Mouse (Mus musculus) mouse trophoblast stem cell (cell line): ENCODE results near the gene Erv3.

Source experiments
- in situ Hi-C, 2 experiments: fragments of 300-500 bp; cut with MseI, MboI; formaldehyde crosslinking; loops; 2 replicates in 1 of 2; 3 replicates in 1 of 2; pipeline ENCODE4 v1.15.1; 2025

Gene Erv3

DNA sequence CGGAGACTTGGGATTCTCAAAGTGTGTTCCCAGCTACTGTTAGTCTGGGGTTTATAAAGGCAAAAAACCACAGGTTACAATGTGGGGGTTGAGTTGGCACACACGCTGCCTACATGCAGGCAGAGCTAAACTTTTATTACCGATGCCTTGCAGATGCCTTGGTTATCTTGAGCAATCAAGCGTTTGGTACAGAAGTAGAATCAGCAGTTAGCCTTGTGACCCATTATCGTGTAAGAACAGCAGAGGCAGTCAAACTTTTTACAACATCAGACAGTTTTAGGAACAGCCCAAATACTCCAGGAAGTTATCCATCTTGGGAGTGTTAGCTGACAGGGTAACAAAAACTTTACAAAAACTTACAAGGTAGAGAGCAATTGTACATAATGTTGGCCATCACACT, at the start of gene Erv3:
Gene Erv3, minus strand, starts transcription at position 27 of the 400 bp plus-strand sequence.
- in situ Hi-C loops: no loop called here

DNA sequence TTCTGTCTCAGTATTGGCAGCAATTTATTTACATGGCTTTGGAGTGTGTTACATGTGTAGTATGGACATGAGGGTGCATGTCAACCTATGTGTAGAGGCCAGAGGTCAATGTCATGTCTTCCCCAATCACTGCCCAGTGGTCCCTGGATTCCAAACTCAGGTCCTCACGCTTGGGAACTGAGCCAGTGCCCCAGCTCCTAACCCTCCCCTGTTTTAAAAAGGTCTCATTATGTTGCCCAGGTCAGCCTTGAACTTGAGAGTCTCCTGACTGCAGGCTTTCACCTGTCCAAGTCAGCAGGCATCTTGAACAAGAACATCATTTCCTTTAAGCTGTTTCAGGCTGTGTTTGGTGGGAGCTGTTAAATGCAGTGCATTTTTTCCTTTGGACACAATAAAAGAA, 49.4 kb upstream of the Erv3 start:
- in situ Hi-C loops: no loop called here

DNA sequence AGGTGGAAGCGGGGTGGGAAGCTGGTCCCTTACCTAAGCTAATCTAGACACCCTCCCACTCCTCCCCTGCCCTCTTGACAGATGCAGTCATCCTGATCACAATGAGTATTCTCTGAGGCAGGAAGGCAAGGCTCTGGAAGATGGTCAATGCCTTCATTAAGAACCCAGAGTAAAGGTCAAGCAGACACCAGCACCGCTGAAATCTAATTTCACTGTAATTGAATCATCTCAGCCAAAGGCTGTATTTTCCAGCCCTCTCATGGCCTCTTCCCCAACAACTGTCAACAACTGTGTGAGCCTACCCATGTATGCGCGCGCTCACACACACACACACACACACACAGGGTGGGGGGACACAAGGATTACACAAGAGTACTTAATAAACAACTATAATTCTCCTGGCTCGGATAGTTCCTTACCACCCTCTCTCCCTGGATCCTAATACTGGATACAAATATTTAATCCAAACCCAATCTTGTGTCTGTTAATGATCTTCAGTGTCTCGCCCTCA, 48.9 kb upstream of the Erv3 start:
- in situ Hi-C loops: no loop called here

DNA sequence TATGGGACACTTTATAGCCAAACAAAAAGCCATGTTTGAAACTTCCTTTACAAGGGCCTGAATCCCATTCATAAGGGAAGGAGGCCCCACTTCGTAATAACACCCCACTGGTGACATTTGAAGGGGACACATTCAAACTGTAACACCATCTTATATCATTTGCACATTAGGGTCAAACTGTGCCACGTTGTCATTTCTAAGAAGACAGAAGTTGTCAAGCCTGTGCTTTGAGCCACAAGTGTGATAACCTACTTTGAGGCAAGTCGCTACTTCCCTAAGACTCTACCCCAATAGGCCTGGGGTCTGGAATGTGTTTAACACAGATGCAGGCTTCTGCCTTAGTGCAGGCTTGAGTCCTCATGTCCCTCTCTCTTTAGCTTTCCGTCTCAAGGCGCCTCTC, 47.8 kb upstream of the Erv3 start:
- in situ Hi-C loops: no loop called here

DNA sequence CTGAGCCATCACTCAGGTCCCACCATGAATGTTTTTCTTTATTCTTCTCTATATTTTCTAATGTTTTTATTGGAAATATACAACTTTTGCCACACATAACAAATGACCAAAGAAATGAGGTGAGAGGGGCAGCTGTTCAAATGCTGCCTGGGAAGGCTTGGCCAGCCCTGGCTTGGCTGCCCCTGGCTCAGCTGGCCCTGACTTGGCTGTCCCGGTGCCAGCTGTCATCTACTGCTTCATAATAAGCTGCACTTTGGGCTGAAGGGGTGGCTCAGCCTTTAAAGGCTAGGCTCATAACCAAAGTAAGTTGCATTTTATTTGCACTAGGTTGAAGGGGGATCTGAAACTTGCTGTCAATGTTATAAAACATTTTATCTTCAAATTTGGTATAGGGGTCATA, 47.3 kb upstream of the Erv3 start:
- in situ Hi-C loops: no loop called here

DNA sequence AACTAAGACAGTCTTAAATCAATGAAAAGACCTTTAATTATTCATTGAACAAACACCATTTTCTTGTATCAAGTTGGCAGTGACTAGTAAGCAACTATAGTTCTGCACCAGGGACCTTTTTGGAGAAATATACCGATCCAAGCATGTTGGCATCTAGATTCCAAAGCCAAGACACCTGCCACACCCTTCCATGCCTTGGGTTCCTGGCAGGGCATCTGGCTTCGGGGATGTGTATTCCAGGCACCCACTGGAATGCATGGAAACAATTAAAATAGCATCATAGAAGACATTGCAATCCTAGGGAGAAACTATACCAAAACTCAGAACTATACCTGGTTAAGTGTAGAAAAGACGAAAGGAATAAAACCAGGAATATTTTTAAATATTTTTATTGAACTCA, 46.7 kb upstream of the Erv3 start:
- in situ Hi-C loops: no loop called here

DNA sequence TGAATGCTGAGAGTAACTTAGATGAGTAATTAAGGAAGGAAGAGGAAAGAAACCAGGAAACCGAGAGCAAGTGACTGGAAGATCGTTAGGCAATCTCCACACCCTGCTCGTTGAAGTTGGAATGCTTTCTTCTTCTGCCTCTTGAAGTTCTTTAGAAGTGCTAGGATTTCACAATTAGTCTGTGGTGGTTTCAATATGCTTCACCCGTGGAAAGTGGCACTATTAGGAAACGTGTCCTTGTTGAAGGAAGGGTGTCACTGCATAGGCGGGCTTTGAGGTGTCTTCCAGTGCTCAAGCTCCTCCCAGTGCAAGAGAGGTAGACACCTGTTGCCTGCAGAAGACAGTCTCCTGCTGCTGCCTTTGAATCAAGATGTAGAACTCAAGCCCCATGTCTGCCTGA, 46.2 kb upstream of the Erv3 start:
- in situ Hi-C loops: no loop called here

DNA sequence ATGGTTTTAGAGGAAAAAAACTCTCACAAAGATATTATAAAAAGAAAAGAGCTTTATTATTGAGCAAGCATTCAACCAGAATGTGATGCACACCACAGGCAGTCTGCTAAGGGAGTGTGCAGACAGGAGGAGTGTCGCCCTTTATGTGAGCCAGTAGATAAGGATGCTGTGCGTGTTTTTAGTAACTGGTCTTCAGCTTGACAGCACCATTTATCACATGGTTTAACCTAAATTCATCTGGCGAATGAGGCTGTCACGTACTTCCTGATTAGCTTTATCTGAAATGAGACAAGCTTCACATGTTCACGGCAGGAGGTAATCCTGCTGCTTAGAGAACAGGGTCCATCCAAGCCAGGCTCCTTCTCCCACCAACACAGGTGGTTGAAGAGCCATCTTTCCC, 45.5 kb upstream of the Erv3 start:
- in situ Hi-C loops: no loop called here

DNA sequence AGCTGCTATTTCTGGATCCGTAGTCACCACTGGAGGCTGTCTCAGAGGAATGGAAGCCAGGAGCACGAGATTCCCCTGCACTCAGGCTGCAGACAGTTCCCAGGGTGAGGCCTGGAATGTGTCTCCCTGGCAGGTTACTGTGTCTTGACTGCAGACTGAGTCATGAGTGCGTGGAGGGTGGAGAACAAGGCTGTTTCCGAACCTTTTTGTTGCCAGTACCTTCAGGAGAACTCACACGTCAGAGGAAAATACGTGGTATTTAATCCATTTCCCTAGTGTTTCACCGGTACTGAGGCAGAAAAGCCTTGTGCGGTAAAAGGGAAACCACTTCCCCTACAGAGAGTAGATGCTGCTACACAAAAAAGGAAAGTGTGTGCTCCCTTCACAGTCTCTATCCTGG, 43.3 kb upstream of the Erv3 start:
- in situ Hi-C loops: loop anchor here in 1 of 2 experiments (5.0 kb wide), 1 partner anchor 49 kb away; the partner anchor contains the start of gene Prnd

DNA sequence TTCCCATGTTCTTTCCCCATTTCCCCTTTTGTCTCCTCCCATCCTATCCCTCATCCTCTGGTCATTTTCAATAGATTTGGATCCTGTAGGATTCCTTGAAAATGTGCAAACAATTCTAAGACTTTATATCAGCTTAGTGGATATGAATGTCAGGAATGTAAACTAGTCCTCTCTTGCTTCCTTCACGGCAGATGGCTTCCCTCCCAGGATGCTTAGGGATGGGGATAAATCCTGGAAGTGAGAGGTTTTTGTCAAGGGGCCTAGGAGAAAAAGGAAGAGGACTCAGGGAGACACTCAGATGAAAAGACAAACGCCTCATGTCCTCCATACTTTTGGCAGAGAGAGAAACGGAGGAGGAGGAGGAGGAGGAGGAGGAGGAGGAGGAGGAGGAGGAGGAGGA, 42.9 kb upstream of the Erv3 start:
- in situ Hi-C loops: loop anchor here in 1 of 2 experiments (5.0 kb wide), 1 partner anchor 50 kb away; the partner anchor contains the start of gene Prnd

DNA sequence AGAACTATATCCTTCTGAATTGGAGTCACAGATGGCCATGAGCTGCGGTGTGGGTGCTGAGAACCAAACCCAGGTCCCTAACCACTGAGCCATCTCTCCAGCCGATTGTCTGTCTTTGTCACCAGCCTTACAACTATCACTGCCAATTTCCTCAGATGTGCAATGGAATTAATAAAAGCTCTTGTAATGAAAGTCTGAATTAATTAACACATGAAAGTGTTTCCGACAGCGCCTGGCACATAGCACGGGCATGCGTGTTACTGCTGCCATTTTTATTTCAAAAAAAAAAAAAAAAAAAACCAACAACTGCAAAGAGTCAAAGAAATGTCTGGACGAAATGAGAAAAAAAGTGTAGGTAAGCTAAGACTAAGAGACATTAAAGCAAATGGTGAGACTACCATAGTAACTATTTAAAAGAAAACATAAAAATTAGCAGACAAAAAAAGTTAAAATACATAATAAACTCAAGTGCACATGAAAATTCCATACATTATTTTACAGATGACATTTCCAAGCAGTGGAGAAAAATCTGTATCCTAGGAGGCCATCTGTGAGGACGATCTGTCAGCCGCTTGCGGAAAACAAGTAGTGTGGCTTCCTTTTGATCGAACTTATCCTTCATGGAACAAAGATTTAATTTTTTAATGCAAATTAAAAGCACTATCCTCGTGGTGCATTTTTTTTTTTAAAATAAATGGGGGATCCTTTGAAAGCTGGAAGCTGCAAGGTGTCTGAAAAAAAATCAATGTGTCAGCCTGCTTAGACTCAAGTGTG, 38.0 kb upstream of the Erv3 start:
- in situ Hi-C loops: loop anchor here (10.0 kb wide), 2 partner anchors 57 to 63 kb away; partner anchors contain the start of gene Prnd (in 1 of the 2)

DNA sequence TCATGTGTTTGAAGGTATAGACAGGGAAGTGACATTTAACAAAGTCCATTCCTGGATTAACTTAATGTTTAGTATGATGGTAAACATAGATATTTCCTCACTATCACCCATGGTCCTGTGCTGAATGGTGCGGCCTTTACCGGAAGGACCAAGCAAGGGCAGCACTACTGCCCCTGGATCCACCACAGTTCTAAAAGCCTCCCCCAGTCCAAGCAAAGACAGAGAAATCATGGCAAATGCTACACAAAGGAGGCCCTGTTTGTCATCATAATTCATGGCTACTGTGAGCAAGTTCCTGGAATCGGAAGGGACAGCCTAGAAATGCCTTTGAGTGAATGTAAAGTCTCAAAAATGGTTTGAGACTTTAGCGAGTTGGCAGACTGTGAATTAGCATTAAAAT, 36.5 kb upstream of the Erv3 start:
- in situ Hi-C loops: loop anchor here (10.0 kb wide), 2 partner anchors 59 to 61 kb away; partner anchors contain the start of gene Prnd (in 1 of the 2)

DNA sequence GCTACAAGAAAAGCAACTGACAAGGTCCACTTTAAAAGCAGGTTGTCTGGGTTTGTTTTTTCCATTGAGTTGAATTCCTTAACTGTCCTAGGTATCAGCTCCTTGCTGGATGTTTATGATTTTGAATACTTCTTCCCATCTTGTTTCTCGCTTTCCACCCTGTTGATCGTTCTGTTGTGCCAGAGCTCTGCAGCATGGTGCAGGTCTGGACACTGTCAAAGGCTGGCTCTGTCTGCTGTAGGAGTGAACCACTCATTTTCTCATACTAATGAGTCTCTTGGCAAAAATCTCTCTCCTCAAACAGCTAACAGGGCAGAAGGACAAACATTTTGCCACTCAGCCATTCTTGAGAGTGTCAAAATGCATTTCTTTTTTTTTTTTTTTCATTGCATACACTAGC, 35.6 kb upstream of the Erv3 start:
- in situ Hi-C loops: loop anchor here (10.0 kb wide), 2 partner anchors 60 kb away; partner anchors contain the start of gene Prnd (in 1 of the 2)

DNA sequence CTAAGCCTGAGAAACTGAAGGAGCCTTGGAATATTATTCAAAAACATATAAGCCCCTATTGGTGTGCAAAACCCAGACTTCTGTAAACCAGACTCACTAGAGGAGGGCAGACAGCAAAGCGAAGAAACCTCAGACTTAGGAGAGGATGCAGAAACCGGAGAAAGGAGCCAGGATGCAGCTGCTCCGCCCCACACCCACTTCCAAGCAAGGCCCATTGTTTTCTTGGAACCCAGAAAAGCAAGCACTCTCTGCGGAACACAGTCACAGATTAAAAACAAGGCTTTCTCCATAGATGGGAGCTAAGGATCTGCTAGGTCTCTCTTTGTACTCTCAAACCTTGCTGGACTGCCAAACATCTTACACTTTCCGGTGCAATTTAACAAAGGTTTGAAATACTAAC, 33.0 kb upstream of the Erv3 start:
- in situ Hi-C loops: loop anchor here (10.0 kb wide), 2 partner anchors 58 to 62 kb away; partner anchors contain the start of gene Prnd (in 1 of the 2)

DNA sequence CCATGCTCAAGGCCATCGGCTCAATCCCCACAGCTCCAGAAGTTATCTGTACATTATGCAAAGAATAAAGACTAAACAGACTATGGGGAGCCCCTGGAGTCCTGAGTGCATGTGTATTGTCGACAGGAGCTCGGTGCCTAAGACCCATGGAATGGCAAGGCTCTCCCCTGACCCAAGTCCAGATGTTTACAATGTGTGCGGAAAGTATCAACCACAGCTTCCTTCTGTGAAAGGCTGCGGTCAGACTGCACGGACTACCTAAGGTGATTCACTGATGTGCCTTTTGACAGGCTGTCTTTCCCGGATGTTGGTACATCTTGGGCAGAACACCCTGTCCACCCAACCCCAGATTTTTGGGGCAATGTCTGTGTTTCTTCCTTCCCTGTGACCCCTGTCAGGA, 28.7 kb upstream of the Erv3 start:
- in situ Hi-C loops: no loop called here

DNA sequence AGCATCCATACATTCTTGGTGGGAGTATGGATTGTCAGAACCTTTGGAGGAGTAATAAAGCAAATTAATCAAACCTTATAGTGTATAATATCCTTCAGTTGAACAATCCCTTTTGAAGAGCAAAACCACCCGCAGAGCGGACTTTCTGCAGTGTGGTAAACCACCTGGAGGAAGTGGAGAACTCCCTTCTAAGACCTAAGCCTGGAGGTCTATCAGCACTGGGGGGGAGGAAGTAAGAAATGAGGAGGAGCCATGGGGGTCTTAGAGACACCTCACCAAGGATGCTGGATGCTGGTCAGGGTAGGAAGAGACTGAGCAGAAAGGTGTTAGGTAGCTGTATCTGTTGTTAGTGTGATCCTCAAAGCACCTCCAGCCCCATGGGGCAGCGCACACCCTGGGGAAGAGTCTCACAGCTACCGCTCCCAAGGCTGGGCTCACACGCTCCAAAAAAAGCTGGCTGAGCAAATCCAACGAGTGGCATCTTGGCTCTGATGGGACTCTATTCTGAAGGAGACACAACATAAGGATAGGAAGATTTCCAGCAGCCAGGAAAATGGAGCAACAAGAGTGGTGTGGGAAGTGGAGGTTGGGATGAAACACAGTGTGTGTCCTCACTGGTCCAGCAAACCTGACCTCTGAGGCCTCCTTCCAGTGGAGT, 27.1 kb upstream of the Erv3 start:
- in situ Hi-C loops: no loop called here

DNA sequence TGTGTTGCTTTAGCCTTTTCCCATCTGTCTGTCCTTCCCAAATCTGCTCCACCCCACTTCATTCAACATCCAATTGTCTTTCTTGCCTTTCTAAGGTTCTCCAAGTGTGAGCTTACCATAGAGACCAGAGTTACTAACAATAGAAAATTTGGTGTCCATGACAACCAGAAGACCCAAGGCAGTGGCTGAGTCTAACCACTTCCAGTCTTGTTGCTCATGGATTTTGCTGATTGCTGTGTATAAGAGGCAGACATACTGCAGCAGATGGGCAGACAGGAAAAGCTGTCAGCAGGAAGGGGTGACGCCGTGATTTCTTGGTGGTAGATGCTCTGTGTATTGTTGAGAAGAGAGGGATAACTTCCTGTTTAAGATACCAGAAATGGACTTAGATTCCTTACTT, 23.6 kb upstream of the Erv3 start:
- in situ Hi-C loops: no loop called here

DNA sequence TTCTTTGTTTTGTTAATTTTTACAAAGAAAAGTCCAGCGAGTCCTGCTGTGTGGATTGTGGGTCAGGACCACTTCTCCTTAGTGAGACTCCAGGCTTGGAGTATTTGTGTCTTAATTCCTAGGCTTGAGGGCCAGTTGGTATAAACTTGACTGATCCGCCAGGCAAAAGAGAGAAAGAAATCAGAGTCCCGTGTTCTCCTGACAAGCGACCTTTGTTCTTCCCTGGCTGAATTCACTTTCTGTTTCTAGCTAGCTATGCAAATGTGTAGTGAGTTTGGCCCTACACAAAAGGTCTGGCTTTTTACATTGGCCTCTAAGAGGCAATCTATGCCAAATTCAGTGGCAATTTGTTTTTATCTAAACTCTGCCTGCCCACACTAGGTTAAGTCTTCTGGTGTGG, 22.2 kb upstream of the Erv3 start:
- in situ Hi-C loops: no loop called here

DNA sequence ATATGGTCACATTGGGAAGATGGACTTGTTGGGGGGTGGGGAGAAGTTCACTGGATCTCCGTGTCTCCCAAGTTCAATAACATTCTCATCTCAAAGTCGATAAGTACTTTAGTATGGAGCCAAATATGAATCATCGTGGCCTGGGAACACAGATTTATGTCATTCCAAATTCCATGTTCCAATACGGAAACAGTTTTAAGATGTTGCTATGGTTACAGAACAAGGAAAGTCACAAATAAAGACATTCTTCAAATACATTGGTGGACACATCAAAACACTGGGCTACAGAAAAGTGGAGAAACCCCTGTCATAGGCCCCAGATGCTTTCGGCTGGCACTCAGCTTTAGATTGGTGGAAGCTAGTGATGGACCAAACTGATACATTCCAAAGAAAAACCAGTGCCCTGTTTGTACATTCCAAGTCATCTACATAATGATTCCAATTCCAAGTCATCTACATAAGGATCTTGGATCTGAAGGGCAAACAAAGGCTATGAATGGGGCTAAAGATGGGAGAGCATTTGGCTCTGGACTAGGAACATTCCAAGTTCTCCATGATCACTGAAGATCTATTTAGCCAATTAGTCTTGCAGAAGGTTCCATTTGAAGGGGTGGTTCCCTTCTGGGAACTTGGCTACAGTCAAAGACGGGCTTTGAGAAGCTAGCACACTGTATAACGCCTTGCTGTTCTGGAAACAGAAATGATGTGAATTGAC, 17.2 kb upstream of the Erv3 start:
- in situ Hi-C loops: no loop called here

DNA sequence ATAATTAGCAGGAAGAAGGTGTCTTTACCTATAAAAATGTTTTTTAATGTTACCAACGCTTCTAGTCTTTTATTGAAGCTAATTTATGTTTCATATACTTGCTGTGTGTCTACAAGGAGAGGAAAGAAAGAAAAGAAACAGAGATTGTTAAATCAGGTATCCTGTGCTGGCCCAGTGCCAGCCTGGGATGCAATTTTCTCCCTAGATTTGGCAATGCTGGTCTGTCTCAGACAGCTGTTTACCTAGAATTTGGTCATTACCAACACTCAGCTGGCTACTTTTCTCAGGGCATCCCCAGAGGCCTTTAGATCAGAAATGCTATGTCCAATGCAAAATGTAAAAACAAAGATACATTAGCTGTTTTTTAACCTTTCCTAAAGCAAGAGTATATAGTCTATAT, 13.8 kb upstream of the Erv3 start:
- in situ Hi-C loops: no loop called here

DNA sequence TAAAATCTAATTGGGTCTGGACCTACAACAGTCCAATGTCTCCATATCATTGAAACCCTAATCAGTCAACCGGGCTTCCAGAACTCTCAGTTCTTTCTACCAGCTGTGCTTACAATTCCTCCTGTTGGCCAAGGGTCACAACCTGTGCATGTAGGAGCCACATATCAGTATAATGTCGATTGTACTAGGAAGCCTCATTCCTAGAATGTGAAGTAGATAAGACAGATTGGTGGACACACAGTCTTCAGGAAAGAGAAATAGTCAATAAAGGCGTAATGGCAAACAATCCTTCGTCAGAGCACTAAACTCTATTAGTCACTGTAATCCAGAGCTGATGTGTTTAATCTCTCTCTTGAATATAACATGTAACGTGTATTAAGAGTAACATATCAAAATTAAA, 9.4 kb upstream of the Erv3 start:
- in situ Hi-C loops: no loop called here

DNA sequence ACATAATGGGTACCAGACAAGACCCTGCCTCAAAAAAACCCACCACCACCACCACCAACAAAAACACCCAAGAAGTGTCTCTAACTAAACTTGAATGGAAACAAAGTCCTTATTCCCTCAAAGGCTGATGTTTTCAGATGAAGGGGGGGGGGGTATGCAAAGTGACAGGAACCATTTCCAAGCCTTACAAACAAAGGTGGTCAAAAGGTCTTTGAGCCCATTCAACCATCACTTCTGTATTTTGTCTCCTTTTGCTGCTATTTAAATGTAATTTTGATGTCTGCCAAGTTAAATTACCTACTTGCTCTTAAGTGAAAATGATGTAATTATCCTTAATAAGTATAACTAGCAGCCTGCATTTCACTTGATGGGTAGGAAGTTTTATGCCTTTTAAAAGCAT, 7.1 kb upstream of the Erv3 start:
- in situ Hi-C loops: no loop called here
